Mouse (Mus musculus): ENCODE measurements around the gene Nck2.
"Not testable (repeated sequence)": the region's sequence is repeated elsewhere in the genome, so short reads cannot be mapped to it uniquely, and the experiment has no call there.

Nck2 gene

DNA sequence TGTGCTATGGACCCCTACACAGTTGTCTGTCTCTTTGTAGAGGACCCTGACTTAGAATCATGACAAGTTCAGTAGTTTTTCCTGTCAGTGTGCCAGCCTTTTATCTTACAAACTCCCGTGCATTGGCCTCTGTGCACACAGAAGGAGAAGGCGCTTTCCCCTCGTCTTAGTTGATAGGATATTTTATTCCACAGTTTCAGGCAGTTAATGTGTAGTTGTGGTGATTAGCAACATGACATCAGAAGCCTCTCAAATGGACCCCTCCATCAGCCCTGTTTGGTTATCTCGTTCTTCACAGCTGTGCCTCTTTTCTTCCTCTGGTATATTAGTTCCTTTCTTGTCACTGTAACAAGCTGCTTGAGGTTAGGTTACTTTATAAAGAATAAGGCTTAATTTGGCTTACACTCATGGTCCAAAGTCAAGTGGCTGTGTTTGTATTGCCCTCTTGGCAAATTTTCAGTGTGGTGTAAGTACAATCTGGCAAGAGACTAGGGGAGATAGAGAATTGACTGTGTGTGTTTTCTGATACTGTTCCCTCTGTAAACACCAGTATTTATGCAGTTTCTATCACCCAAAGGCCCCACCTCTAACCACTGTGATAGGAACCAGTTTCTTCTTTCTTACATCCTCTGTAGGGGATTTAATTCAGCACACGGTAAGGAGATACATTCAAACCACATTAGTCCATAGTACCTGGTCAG, 89.8 kb downstream of the Nck2 start:
- no peak for DNase-seq (ENCODE audit: low spot score in 2 of 2)

GRCm38 (mm10) chr1:43535519-43536000, 91.2 kb downstream of the Nck2 start:
- DNase-seq (ENCODE audit: low spot score in 2 of 2), result no peak

- no peak for DNase-seq (ENCODE audit: low spot score in 2 of 2)
Measured at GRCm38 (mm10) chr1:43536266-43536665, 91.9 kb downstream of the Nck2 start.

DNA sequence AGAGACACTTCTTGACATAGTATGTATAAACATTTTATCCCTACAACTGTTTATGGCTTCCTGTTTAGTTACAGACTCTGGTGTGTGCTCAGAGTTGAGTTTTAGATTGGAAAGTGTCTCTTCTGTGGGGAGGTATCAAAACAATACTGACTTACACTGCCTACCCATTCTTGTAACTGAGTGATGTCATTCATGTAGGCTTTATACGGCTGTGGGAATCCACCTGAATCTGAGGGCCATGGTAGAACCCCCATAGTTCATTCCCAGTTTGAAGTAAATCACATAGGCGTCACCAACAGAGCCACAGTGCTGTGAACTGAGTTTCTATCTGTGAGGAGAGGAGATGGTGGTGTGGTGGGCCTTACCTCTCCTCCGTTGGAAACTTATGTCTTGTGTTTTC, 92.6 kb downstream of the Nck2 start:
- no peak for DNase-seq (ENCODE audit: low spot score in 2 of 2)

- no peak for DNase-seq (ENCODE audit: low spot score in 2 of 2)
Measured at GRCm38 (mm10) chr1:43537496-43537895, 93.1 kb downstream of the Nck2 start.

DNA sequence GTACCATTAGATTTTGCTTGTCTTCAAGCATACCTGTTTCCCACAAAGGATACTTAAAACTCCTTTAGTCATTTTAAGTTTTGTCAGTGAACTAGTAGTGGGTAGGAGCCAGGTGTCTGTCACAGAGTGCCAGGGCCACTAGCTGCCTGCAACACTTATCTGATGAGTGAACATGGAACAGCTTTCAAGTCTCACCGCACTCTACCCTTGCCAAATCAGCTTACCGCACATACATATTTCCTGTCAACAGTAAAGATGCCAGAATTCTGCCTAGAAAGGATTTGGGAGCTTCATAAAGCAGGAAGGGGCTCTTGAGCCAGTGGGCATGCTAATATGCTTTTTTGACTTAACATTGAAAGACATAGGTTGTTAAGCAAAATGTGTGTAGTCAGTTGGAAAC, 94.3 kb downstream of the Nck2 start:
- no peak for DNase-seq (ENCODE audit: low spot score in 2 of 2)

DNA sequence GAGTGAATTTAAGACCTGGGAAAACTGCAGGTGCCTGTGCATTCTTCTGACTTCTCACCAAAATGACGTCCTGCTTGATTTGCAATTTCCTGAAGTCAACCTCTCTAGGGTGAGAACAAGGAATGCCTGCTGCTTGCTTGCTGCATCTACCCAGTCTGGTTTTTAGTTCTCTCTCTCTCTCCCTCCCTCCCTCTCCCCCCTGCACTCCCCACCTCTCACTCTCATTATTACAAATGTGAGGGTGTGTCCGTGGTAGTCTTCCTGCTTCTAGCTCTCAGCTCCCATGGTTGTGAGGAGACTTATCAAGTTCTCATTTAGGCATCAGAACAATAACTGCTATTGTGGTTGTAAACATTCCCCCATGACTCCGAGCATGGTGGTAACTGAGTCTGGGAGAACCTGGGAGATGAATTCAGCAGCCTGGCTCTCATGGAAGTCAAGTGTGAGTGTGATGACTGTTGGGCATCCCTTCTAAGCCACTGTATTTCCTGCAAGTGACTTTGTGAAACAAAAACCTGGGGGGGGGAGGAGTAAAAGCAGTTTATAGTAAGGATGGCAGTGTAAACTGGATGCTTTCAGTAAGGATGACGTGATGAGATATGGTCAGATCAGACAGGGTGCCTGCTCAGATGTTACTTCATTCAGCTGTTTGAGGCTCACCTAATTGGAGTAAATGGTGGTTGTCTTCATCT, 95.5 kb downstream of the Nck2 start:
- DNase-seq (ENCODE audit: low spot score in 2 of 2), result no peak

DNA sequence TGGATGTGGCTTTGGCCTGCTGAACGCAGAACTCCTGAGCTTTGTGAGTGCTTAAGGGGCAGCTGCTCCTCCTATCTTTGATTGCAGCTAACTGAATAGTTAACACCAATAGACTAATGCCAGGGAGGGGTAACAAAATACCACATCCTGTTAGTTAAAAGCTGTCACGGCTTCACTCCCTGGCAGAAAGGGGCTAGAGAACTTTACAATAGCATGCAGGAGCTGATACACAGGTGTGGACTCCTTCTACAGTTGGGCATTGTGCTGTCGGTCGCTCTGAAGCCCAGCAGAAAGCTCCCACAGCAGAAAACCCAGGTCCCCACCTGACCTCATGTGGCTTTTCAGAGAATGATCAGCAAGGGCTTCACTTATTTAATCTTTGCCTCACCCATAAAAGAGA, 98.0 kb downstream of the Nck2 start:
- no peak for DNase-seq (ENCODE audit: low spot score in 2 of 2)

GRCm38 (mm10) chr1:43547644-43548043, 103.3 kb downstream of the Nck2 start:
- no peak for DNase-seq (ENCODE audit: low spot score in 2 of 2)

- DNase-seq (ENCODE audit: low spot score in 2 of 2), result no peak
Measured at GRCm38 (mm10) chr1:43548749-43549148, 104.4 kb downstream of the Nck2 start.

- no peak for DNase-seq (ENCODE audit: low spot score in 2 of 2)
Measured at GRCm38 (mm10) chr1:43550525-43550924, 106.1 kb downstream of the Nck2 start.

- DNase-seq (ENCODE audit: low spot score in 2 of 2), result not testable (repeated sequence)
Measured at GRCm38 (mm10) chr1:43553989-43554679, 109.8 kb downstream of the Nck2 start.

- no peak for DNase-seq (ENCODE audit: low spot score in 2 of 2)
Measured at GRCm38 (mm10) chr1:43555222-43555974, 111.0 kb downstream of the Nck2 start.

DNA sequence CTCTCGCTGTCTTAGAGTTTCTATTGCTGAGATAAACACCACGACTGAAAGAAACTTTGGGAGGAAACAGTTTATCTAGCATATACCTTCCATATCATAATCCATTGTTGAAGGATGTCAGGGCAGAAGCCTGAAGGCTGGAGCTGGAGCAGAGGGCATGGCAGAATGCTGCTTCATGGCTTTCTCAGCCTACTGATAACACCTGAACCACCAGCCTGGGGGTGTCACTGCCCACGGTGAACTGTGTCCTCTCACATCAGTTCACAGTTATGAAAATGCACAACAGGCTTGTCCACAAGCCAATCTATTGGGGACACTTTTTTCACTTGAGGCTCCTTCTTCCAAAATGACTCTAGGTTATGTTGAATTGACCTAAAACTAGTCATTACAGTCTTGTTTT, 114.0 kb downstream of the Nck2 start:
- DNase-seq (ENCODE audit: low spot score in 2 of 2), result no peak

DNA sequence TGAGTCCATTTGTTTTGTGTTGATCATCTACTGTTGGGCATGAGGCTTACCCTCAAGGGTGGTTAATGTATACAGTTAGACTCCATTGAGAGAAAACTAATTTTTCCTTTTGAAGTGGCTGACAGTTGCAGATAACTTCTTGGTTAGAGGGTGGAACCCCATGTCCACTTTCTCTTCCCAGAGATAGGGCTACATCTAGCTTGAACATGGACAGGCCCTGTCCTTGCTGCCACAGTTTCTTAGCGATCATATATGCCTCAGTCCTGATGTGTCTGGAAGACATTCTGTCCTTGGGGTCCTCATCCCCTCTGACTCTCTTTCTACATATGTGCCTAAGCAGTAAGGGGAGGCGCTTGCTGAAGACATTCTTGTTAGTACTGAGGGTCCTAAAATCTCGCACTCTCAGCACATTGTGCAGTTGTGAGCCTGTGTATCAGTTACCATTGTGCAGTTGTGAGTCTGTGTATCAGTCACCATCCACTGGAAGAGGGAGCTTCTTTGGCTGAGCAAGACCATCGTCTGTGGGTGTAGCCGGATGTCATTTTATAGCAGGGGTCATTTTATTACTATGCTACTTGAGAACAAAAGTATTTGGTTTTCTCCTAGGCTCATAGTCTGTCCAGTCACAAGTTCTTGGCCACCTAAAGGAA, 114.8 kb downstream of the Nck2 start:
- DNase-seq (ENCODE audit: low spot score in 2 of 2), result no peak

- DNase-seq (ENCODE audit: low spot score in 2 of 2), result no peak
Measured at GRCm38 (mm10) chr1:43561085-43561484, 116.7 kb downstream of the Nck2 start.

- DNase-seq (ENCODE audit: low spot score in 2 of 2), result no peak
Measured at GRCm38 (mm10) chr1:43562002-43562666, 117.8 kb downstream of the Nck2 start.

DNA sequence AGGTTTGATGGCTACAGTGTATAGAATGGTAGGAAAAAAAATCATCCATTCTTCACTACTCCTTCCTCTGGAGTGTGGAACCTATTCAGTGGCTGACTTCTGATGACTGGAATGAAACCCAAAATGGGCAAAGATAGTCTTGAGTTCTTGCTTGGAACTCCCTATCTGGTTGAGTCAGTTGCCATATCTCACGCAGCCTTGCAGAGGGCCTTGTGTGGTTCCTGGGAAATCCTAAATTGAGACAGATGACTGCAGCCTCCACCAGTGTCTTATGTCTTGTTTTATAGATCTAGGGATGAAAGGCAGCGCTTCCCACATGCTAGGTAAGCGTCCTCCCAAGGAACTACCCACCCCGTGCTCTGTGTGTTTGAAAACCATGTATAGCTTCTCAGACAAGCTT, 120.9 kb downstream of the Nck2 start:
- DNase-seq (ENCODE audit: low spot score in 2 of 2), result no peak

- DNase-seq (ENCODE audit: low spot score in 2 of 2), result no peak
Measured at GRCm38 (mm10) chr1:43566677-43567377, 122.4 kb downstream of the Nck2 start.

- no peak for DNase-seq (ENCODE audit: low spot score in 2 of 2)
Measured at GRCm38 (mm10) chr1:43568824-43569223, 124.4 kb downstream of the Nck2 start.

Data from frontal cortex, postnatal 25 days (tissue).